Mouse (Mus musculus): ENCODE results near the gene Gemin4.

The Gemin4 gene

DNA sequence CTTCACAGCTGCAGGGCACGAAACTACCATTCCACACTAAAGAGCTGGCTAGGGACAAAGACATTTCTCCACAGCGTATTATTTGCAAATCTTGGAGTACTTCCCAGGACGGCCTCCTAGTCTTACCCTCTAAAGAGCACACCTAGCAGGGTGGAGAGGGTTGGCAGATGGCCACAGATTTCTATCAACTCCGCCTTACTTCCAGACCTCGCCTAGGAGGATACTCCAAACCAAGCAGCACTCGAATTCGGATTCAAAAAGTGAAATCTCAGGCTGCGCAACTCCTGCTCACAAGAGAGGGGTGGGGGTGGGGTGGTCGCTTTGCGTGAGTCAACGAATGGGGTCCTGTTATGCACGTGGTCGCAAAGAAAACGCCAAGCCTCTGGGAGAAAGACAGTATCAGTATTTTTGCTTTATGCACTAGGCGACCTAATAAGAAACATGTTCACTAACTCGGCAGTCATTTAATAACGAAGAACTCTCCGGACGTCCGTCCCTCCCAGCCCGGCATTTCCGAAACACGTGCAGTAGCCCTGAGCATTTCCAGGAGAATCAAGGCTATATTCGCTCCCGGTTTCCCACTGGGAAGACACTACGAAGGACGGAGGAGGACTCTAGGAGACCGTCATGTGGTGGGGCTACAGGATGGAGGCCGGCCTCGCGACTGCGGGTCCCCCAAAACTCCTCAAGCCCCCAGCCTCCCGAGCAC lies 629 bp downstream of the Gemin4 start:
- ATAC-seq (ENCODE audit: low TSS enrichment), result peak; percentile 39; the same call in 1 of the 2 replicates

DNA sequence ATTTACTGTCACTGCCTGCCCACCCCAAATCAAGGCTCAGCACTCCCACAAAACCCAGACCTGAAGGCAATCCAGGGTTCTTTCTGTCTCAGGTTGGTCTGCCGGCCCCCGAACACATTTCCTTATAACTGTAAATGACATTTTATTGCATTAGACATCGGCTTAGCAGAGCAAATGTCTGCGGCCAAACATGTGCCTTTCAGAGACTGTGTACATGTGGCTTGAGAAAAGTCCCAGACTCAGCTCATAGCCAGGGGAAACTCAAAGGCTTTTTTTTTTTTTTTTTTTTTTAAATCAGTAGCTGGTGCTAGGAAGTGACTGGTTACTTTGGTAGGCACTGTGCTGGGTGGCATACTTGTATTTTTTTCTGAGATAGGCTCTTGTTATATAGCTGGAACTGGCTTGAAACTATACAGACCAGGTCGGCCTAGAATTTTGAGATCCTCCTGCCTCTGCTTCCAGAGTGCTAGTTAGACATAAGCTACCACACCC lies 1.4 kb downstream of the Gemin4 start:
- ATAC-seq (ENCODE audit: low TSS enrichment), result no peak

DNA sequence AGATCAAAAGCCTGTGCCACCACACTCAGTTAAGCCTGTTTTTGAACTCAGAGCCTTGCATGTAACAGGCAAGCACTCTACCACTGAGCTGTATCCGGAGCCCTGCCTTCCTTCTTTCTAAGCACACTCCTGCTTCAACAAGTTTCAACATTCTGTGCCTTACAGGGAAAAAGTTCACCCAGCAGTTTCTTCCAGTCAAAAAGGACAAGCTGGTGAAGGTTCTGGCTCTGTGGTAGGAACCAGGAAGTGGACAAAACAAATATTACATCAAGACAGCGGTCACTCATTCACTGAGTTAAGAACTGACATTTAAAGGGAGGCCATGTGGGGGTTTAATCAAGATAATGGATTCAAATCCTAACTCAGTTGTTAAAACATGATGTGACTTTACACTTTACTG lies 2.5 kb downstream of the Gemin4 start:
- no peak for ATAC-seq (ENCODE audit: low TSS enrichment)

DNA sequence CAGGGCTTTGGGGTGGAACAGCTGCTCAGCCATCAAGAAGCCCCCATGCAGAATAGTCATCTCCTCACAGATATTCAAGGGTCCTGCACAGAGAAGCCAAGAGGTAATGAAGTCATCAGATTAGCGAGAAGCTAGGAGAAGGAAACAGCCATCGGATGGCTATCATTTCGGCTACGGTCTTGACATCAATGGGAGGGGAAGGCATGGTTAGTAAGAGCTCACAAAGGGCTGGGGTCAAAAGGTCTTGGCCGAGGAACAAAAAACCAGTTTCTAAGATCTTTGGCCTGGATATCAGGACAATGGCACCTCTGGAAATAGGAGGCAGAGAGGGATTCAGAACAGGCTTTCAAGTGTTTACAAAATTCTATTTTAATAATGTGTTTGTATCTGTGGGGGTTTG lies 3.6 kb downstream of the Gemin4 start:
- ATAC-seq (ENCODE audit: low TSS enrichment), result no peak

DNA sequence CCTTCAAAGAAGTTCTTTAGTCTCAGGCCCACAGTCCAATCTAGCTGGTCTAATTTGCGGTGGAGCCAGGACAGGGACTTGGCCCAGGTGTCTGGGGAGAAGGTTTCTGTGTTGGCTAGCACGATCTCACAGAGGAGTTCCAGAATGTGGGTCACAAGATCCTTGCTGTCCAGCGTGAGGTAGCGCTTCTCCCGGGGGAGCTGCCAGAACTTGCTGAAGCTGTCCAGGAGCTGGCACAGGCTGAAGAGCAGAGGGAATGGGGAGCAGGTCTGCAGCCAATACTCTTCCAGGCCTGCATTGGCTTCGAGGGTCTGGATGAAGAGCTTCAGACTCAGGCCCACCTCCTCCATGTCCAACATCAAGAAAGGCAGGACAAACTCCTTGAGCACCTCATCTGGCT lies 5.9 kb downstream of the Gemin4 start:
- 0 out of 2 replicates have a peak, but pooled peaks have one; percentile 31 for ATAC-seq (ENCODE audit: low TSS enrichment)

DNA sequence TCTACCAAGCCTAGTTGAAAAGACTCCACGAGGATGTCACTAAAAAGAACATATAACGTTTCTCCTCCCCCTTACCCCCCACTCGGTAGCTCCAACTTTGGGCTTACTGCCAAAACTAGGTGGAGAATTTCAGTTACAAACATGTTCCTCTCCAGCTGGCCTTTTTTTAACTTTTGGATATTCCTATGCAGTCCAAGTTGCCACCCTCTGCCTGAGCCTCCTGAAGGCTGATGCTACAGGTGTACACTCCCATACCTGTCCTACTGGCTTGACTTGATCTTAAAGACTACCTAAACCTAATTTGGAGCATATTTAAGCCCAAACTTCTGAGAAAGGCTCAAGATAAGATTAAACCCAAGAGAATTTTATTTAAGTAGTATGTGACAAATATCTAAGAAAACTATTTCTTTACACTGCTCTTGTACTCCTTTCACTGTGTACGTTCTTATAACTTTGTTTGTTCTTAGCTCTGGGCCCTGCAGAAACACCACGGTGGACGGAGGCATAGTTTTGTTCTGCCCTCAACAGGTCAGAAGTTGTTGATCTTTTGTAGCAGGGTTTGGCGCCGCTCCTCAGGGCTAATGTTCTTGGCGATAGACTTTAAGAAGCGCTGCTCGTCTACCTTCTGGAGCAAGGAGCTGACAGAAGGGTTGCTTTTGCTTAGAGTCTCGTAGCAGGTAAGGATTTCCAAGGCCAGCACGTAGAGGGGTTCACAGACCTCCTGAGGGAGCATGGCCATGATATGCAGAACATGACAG lies 7.1 kb downstream of the Gemin4 start:
- no peak for ATAC-seq (ENCODE audit: low TSS enrichment)

DNA sequence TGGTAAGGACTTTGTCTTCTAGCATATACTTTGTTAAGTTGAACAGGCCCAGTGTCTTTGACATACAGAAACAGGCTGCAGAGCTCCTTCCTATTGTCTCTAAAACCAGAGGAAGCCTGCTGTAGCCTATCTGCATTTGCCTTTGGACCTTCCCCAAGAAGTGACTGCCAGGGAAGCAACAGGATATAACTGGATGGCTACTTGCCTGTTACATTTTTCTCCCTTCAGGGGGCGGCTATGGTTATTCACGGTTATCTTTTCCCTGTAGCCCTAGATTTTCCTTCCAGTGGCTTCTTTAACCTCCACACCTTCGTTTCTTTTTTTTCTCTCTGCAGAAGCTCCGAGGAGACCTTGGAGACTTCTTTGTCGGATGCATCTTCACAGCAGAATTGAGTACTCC lies 10.7 kb downstream of the Gemin4 start:
- ATAC-seq (ENCODE audit: low TSS enrichment), result no peak

DNA sequence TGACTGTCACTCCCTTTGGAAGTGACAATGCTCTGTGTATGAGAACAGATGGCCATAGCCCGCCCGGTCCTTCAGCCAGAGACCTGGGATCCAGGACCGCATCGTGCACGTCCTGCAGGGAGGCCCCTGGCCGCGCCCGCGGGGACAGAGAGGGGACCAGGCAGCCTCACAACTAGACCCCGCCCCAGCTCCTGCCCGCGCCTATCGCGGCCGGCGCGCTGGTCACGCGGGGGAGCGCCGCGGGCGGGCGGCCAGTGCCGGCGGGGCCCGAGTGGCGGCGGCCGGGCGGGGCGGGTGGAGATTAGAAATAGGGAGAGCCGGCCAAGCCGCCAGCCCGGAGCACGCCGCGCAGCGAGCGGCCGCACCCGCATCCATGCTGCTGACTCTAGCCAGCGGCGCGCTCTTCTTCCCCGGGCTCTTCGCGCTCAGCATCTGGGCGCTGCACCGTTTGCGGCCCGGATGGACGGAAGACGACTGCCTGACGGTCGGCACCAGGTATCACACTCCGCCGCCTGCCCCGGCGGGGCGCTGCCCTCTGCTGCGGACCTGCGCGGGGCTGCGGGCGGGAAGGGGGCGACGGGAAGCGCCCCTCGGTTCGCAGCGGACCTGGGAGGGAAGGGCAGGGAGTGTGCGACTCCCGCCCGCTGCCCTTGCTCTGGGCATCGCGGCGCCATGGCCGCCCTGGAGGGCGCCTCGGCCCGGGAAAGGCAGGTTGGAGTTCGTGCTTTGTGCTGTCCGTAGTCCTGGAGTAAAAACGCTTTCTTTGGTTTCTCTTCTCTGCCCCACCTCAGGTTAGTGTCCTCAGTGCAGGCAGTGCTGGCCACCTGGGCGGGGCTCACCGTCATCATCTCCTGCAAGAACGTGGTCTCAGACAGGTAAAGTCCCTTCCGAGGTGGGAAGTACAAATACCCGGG lies 15.4 kb downstream of the Gemin4 start:
- peak; percentile 95 for ATAC-seq (ENCODE audit: low TSS enrichment)

DNA sequence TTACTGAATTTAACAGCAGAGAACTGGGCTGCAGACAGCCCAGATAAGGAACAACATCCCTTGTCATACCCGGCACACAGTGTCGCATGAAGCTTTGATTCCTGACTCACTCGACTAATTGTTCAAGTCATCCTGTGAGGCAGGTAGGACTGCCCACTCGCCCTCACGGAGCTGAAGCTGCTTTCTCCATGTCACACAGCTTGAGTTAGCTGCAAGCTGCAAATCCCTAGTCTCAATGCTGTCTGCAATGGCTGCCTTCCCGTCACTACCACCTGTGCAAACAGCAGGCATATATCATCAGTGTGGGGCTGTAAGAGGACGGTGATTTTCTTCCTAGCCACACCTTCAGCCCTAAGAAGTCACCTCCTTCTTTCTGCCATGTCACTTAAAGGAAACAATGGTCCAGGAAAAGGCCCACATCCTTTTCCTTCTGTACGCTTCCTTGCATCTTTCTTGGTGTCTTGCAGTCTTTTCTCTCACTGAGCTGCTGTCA lies 20.4 kb downstream of the Gemin4 start:
- ATAC-seq (ENCODE audit: low TSS enrichment), result no peak

DNA sequence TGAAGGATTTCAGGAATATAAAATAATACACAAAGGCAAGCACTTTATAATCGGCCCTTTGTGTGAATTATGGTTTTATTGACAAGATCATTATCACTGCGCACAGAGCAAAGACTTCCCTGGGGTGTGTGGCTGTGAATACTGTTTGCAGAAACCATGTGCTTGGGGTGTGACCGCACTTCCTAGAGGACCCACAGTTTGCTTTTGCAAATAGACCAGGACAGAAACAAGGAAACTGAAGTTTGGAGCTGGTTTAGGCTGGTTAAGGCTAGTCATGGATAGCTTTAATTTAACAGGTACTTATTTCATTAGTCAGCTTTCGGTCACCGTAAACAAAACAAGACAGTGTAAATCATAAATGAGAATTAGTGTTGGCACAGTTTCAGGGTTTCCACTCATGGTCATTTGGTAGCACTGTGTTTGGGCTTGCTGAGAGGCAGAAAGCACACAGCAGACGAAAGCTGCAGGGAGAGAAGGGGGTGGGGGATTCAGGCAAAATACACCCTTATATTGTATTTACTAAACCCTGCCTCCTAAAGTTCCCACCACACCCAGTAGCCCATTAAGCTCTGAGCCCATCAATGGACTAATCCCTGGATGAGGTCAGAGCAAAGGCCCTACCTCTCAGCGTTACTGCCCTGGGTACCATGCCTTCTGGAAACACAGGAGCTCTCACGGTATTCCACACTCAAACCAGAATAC lies 21.0 kb downstream of the Gemin4 start:
- ATAC-seq (ENCODE audit: low TSS enrichment), result no peak

DNA sequence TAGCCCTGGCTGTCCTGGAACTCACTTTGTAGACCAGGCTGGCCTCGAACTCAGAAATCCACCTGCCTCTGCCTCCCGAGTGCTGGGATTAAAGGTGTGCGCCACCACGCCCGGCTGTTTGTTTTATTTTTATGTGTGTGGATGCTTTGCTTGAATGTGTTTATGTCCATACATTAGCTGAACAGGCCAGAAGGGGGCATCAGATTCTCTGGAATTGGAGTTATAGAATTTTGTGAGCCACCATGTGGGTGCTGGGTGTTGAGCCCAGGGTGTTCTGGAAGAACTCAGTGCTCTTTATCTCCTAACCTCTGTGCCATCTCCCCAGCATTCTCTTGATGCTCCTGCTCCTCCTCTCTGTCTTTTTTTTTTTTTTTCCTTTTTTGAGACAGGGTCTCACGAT lies 30.6 kb downstream of the Gemin4 start:
- ATAC-seq (ENCODE audit: low TSS enrichment), result no peak

DNA sequence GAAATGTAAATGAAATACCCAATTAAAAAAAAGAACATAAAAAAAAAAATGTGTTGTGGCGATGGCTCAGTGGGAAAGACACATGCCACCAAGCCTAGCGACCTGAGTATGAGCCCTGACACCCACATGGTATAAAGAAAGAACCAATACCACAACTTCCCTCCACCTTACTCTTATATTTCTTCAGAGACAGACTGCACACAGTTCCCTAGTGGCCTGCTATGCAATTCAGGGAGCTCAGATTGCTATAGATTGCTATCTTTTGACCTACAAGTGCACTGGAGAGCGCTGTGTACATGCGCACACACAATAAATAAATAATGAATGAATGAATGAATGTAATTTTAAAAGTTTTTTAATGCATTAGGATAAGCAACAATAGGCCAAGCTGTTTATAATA lies 33.7 kb downstream of the Gemin4 start:
- ATAC-seq (ENCODE audit: low TSS enrichment), result no peak

DNA sequence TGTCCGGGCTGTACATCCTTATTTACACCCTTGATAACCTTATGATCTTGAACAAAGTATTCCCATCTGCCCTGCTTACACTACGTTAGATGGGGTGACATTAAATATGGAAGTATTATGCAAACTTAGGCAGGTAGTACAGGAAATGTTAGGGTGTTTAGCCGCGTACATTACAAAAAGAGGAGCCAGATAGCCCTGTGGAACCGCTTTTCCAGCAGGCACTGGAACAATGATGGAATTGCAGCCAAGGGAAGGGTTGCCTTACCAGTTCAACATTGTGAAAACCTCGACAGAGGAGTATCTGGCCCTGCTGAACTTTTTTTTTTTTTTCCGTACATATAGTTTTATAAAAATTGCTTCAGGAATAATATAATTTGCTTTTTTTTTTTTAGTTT lies 37.3 kb downstream of the Gemin4 start:
- no peak for ATAC-seq (ENCODE audit: low TSS enrichment)

DNA sequence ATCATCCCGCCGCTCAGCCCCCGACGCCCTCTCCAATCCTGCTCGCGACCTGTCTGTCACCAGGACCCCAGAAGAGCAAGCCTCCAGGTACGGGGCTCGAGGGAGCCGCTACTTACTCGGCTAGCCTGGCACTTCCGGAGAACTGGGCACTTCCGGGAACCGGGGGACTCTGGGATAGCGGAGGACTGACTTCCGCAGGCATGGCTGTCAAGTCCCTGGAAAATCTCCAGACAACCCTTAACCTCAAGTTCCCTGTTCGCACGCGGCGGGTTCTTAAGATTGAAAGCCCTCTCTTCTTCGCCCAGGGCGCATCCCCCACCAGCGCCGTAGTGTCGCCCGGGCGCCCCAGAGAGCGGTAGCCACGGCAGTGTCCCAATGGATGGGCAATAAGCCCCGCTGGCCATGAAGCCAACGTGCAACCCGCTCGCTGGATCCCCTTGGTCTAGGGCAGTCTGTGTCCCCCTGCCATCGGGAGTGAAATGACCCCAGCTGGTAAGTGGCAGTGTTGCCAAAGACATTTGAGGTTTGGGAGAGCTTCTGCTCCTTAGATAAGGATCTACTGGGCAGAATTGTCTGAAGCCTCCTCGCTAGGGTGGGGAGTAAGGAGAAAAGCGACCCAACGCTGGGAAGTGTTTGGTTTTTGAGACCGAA lies 37.8 kb downstream of the Gemin4 start, which contains the start of the genes Vps53 and Fam57a:
TSS of gene Vps53 (minus strand) at position 153 of the 651 bp plus-strand sequence.
TSS of gene Fam57a (plus strand) at position 177 of the 651 bp plus-strand sequence.
- peak; percentile 95 for ATAC-seq (ENCODE audit: low TSS enrichment)

DNA sequence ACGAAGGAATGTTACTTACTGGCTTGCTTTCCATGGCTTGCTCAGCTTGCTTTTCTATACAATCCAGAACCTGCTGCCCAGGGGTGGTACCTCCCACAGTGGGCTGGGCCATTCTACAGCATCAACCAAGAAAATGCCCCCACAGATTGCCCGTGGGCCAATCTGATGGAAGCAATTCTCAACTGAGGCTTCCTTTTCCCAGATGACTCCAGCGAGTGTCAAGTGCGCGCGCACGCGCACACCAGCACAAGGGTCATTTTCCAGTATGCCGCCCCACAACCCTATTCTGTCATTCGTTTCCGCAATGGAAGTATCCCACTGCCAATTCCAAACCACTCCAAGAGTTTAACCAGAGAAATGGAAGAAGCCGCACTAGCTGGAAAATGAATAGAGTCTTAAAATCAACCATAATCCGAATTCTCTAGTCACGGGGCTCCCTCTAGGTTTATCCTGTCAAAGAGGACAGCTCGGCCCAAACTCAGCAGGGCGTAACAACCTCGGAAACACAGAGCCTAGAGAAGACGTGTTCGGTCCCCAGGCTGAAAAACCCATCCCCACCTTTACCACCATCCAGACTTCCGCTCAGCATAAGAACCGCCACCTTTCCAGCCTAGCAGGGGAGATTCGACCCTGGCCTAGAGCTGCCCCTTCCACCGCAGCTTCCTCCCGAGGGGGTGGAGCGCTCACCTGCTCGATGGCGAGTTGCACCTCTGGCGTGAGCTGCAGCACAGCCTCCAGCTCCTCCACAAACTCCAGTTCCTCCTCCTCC lies 38.6 kb downstream of the Gemin4 start:
- peak; percentile 81 for ATAC-seq (ENCODE audit: low TSS enrichment)

DNA sequence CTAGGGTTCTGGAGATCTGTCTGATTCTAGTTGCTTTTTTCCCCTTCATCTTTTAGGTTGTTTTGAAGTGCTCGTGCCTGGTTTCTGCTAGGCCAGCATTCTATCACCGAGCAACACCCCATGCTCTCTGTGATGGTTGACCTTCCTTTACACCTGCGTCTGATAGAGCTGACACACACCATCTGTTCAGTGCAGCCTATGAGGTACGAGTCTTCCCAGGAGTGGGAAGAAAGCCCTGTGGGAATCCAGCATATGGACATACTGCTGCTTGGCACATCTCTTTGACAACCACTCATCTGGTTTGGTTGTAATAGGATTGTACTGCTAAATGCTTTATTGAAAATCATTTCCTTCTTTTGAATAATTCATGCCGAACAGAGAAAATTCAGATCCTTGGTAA lies 47.3 kb downstream of the Gemin4 start:
- no peak for ATAC-seq (ENCODE audit: low TSS enrichment)

DNA sequence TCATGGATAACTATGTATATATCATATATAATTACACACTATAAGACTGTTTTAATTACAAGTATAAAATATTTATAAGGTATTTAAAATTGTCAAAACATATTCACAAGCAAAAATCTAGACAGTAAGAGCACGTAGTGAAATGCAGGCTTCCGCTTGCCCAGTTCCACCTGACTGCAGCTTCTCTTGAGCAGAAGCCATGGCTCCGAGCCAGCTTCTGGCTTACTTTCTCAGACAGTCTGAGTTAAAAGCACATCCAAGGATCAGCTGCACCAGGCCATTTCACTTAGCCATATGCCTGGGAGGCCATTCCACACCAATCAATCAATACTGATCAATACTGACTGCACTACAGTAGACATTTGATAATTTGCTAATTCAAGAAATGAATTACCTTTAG lies 48.5 kb downstream of the Gemin4 start:
- ATAC-seq (ENCODE audit: low TSS enrichment), result no peak

DNA sequence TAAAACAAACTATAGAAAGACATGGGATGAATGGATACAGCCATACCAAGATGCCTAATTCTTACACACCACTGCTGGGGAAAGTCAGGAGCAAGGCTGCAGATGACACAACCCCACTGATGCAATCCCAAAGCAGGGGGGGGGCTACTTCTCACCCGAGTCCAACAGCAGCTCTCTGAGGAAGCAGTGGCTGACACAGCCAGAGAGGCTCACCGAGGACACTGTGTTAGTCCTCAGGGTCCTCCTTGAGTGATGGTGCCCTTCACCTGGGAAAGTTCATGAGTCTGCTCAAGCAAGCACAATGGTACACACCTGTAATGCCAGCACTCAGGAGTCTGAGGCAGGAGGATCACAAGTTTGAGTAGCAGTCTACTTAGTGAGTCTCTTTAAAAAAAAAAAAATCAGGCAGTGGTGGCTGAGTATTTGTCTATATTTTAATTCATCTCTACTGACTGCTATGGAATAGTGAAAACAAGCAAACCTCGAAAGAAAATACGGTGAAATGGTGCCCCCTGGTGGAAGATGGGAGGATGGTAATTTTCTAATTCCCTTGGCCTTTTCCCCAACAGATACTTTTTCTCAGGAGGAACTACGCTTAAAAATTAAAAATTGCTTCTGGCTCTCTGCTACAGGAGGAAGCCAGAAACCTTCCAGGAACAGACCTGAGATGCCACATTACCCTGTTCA lies 50.2 kb downstream of the Gemin4 start:
- ATAC-seq (ENCODE audit: low TSS enrichment), result 0 out of 2 replicates have a peak, but pooled peaks have one; percentile 23

DNA sequence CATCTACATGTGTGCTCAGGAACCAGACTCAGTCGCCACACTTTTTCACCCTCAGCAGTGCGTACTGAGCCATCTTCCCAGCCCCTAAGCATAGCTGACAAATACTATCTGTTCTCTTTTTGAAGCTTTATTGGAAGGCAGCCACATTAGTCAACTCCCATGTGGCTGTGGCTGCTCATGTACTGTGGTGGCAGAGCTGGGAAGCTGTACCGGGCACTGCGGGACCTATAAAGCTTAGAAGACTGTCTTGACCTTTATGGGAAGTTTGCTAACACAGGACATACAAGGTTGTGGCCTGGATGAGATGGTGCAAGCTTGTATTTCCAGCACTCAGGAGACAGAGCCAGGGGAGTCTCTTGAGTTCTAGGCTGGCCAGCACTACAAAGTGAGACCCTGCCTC lies 50.8 kb downstream of the Gemin4 start:
- no peak for ATAC-seq (ENCODE audit: low TSS enrichment)

All from frontal cortex, adult (tissue).